Mouse (Mus musculus): ENCODE measurements around the gene Foxo6. TPM values are rescaled to one million over a fixed set of nuclear protein-coding genes. Genes with fewer than 3 reads are reported as not detected.

Gene Foxo6
- 0.20 and 0.39 TPM in 2 replicates for polyA plus RNA-seq (2014; fragmentation: Nextera tagmentation; extraction: Ambion mirVana)

GRCm38 (mm10) chr4:120287290-120288111 is at the start of gene Foxo6:
Gene Foxo6 (minus strand): TSS chr4:120287349.
- Histone ChIP-seq H3K4me3 (ENCODE audit: low read depth, low read length) (peak within 1 kb of the TSS; percentile 59), H3K27me3 (ENCODE audit: control insufficient read depth, insufficient read depth, low read length) (peaks cover 36% of the 10 kb centered on the region), H3K36me3 (ENCODE audit: control insufficient read depth, insufficient read depth, low read length) (no peaks in the 10 kb centered on the region), H3K4me2 (replicated peaks; ENCODE audit: low read depth, low read length) (peak within 1 kb of the TSS; percentile 99), H3K27ac (ENCODE audit: low read depth, low read length) (no peak within 1 kb of the TSS), H3K9ac (ENCODE audit: low read depth, low read length) (peak within 1 kb of the TSS; percentile 71), H3K4me1 (replicated peaks; ENCODE audit: control insufficient read depth, insufficient read depth, low read length) (peaks cover 11% of the 10 kb centered on the region), H3K9me3 (ENCODE audit: control insufficient read depth, low read length) (no peaks in the 10 kb centered on the region)
- WGBS, result 1% methylated on average over 32 of the region's 99 CpGs
- ATAC-seq (ENCODE audit: low FRiP score), result peak; percentile 90
- DNase-seq (ENCODE audit: low spot score), result peak; percentile 96

- Histone ChIP-seq H3K36me3 (ENCODE audit: control insufficient read depth, insufficient read depth, low read length) (no peaks in the 10 kb centered on the region), H3K9ac (ENCODE audit: low read depth, low read length) (no peak overlapping the region), H3K4me3 (ENCODE audit: low read depth, low read length) (no peak overlapping the region), H3K27me3 (ENCODE audit: control insufficient read depth, insufficient read depth, low read length) (no peaks in the 10 kb centered on the region), H3K4me1 (replicated peaks; ENCODE audit: control insufficient read depth, insufficient read depth, low read length) (peaks cover 2% of the 10 kb centered on the region; the same call in 1 of the 2 replicates), H3K27ac (ENCODE audit: low read depth, low read length) (no peak overlapping the region), H3K4me2 (replicated peaks; ENCODE audit: low read depth, low read length) (no peak overlapping the region), H3K9me3 (ENCODE audit: control insufficient read depth, low read length) (no peaks in the 10 kb centered on the region)
- no peak for DNase-seq (ENCODE audit: low spot score)
- ATAC-seq (ENCODE audit: low FRiP score), result no peak
- WGBS, result 92% methylated on average over 4 of the region's 4 CpGs
These were observed 47.2 kb upstream of the Foxo6 start for GRCm38 (mm10) chr4:120334316-120334715.

- H3K4me2 ChIP-seq (replicated peaks; ENCODE audit: low read depth, low read length), result no peak overlapping the region
- H3K27me3 ChIP-seq (ENCODE audit: control insufficient read depth, insufficient read depth, low read length), result no peaks in the 10 kb centered on the region
- DNase-seq (ENCODE audit: low spot score), result no peak
- ATAC-seq (ENCODE audit: low FRiP score), result no peak
- 41% methylated on average over 11 of the region's 11 CpGs for WGBS
- no peaks in the 10 kb centered on the region for H3K36me3 ChIP-seq (ENCODE audit: control insufficient read depth, insufficient read depth, low read length)
- H3K4me3 ChIP-seq (ENCODE audit: low read depth, low read length), result no peak overlapping the region
- no peak overlapping the region for H3K9ac ChIP-seq (ENCODE audit: low read depth, low read length)
- H3K4me1 ChIP-seq (replicated peaks; ENCODE audit: control insufficient read depth, insufficient read depth, low read length), result peaks cover 2% of the 10 kb centered on the region; the same call in 1 of the 2 replicates
- H3K9me3 ChIP-seq (ENCODE audit: control insufficient read depth, low read length), result no peaks in the 10 kb centered on the region
- H3K27ac ChIP-seq (ENCODE audit: low read depth, low read length), result no peak overlapping the region
These were observed 45.8 kb upstream of the Foxo6 start for GRCm38 (mm10) chr4:120332934-120333421.

GRCm38 (mm10) chr4:120332405-120332933 is 45.3 kb upstream of the Foxo6 start:
- no peak overlapping the region for H3K4me2 ChIP-seq (replicated peaks; ENCODE audit: low read depth, low read length)
- H3K4me3 ChIP-seq (ENCODE audit: low read depth, low read length), result no peak overlapping the region
- no peaks in the 10 kb centered on the region for H3K27me3 ChIP-seq (ENCODE audit: control insufficient read depth, insufficient read depth, low read length)
- DNase-seq (ENCODE audit: low spot score) (peak; percentile 9), ATAC-seq (ENCODE audit: low FRiP score) (no peak)
- H3K4me1 ChIP-seq (replicated peaks; ENCODE audit: control insufficient read depth, insufficient read depth, low read length), result peaks cover 2% of the 10 kb centered on the region; the same call in 1 of the 2 replicates
- H3K9me3 ChIP-seq (ENCODE audit: control insufficient read depth, low read length), result no peaks in the 10 kb centered on the region
- WGBS, result 37% methylated on average over 7 of the region's 7 CpGs
- no peak overlapping the region for H3K27ac ChIP-seq (ENCODE audit: low read depth, low read length)
- no peaks in the 10 kb centered on the region for H3K36me3 ChIP-seq (ENCODE audit: control insufficient read depth, insufficient read depth, low read length)
- no peak overlapping the region for H3K9ac ChIP-seq (ENCODE audit: low read depth, low read length)

- H3K9ac ChIP-seq (ENCODE audit: low read depth, low read length), result no peak overlapping the region
- H3K27me3 ChIP-seq (ENCODE audit: control insufficient read depth, insufficient read depth, low read length), result no peaks in the 10 kb centered on the region
- no peak overlapping the region for H3K4me2 ChIP-seq (replicated peaks; ENCODE audit: low read depth, low read length)
- H3K9me3 ChIP-seq (ENCODE audit: control insufficient read depth, low read length), result no peaks in the 10 kb centered on the region
- ATAC-seq (ENCODE audit: low FRiP score) (no peak), DNase-seq (ENCODE audit: low spot score) (no peak)
- 86% methylated on average over 7 of the region's 7 CpGs for WGBS
- no peak overlapping the region for H3K4me3 ChIP-seq (ENCODE audit: low read depth, low read length)
- H3K4me1 ChIP-seq (replicated peaks; ENCODE audit: control insufficient read depth, insufficient read depth, low read length), result peaks cover 2% of the 10 kb centered on the region; the same call in 1 of the 2 replicates
- no peaks in the 10 kb centered on the region for H3K36me3 ChIP-seq (ENCODE audit: control insufficient read depth, insufficient read depth, low read length)
- no peak overlapping the region for H3K27ac ChIP-seq (ENCODE audit: low read depth, low read length)
These were observed 44.8 kb upstream of the Foxo6 start for GRCm38 (mm10) chr4:120331992-120332391.

GRCm38 (mm10) chr4:120331541-120331940 is 44.4 kb upstream of the Foxo6 start:
- WGBS, result 92% methylated on average over 2 of the region's 2 CpGs
- H3K27ac ChIP-seq (ENCODE audit: low read depth, low read length), result no peak overlapping the region
- no peaks in the 10 kb centered on the region for H3K9me3 ChIP-seq (ENCODE audit: control insufficient read depth, low read length)

GRCm38 (mm10) chr4:120325748-120326147 is 38.6 kb upstream of the Foxo6 start:
- Histone ChIP-seq H3K9ac (ENCODE audit: low read depth, low read length) (no peak overlapping the region), H3K9me3 (ENCODE audit: control insufficient read depth, low read length) (no peaks in the 10 kb centered on the region), H3K27me3 (ENCODE audit: control insufficient read depth, insufficient read depth, low read length) (0 out of 2 replicates have a peak, but pooled peaks cover 2% of the 10 kb centered on the region), H3K4me3 (ENCODE audit: low read depth, low read length) (no peak overlapping the region), H3K27ac (ENCODE audit: low read depth, low read length) (no peak overlapping the region), H3K4me1 (replicated peaks; ENCODE audit: control insufficient read depth, insufficient read depth, low read length) (no peaks in the 10 kb centered on the region), H3K4me2 (replicated peaks; ENCODE audit: low read depth, low read length) (no peak overlapping the region), H3K36me3 (ENCODE audit: control insufficient read depth, insufficient read depth, low read length) (no peaks in the 10 kb centered on the region)
- DNase-seq (ENCODE audit: low spot score) (no peak), ATAC-seq (ENCODE audit: low FRiP score) (no peak)
- WGBS, result 70% methylated on average over 4 of the region's 4 CpGs

More at GRCm38 (mm10) chr4:120331541-120331940, 44.4 kb upstream of the Foxo6 start:
- ATAC-seq (ENCODE audit: low FRiP score), result no peak
- no peaks in the 10 kb centered on the region for H3K36me3 ChIP-seq (ENCODE audit: control insufficient read depth, insufficient read depth, low read length)
- H3K9ac ChIP-seq (ENCODE audit: low read depth, low read length), result no peak overlapping the region
- no peaks in the 10 kb centered on the region for H3K27me3 ChIP-seq (ENCODE audit: control insufficient read depth, insufficient read depth, low read length)
- H3K4me2 ChIP-seq (replicated peaks; ENCODE audit: low read depth, low read length), result no peak overlapping the region
- H3K4me3 ChIP-seq (ENCODE audit: low read depth, low read length), result no peak overlapping the region
- peaks cover 2% of the 10 kb centered on the region; the same call in 1 of the 2 replicates for H3K4me1 ChIP-seq (replicated peaks; ENCODE audit: control insufficient read depth, insufficient read depth, low read length)
- no peak for DNase-seq (ENCODE audit: low spot score)

GRCm38 (mm10) chr4:120325051-120325450 is 37.9 kb upstream of the Foxo6 start:
- DNase-seq (ENCODE audit: low spot score) (no peak), ATAC-seq (ENCODE audit: low FRiP score) (no peak)
- Histone ChIP-seq H3K4me1 (replicated peaks; ENCODE audit: control insufficient read depth, insufficient read depth, low read length) (no peaks in the 10 kb centered on the region), H3K9ac (ENCODE audit: low read depth, low read length) (no peak overlapping the region), H3K4me2 (replicated peaks; ENCODE audit: low read depth, low read length) (no peak overlapping the region), H3K27ac (ENCODE audit: low read depth, low read length) (no peak overlapping the region), H3K4me3 (ENCODE audit: low read depth, low read length) (no peak overlapping the region), H3K27me3 (ENCODE audit: control insufficient read depth, insufficient read depth, low read length) (0 out of 2 replicates have a peak, but pooled peaks cover 2% of the 10 kb centered on the region), H3K36me3 (ENCODE audit: control insufficient read depth, insufficient read depth, low read length) (no peaks in the 10 kb centered on the region), H3K9me3 (ENCODE audit: control insufficient read depth, low read length) (no peaks in the 10 kb centered on the region)
- WGBS, result 81% methylated on average over 6 of the region's 6 CpGs

All from hindbrain, embryonic 11.5 days (tissue).